Mouse (Mus musculus) brain, adult 2 months (tissue): Measurements from ENCODE around the gene Prokr1.
"Not testable (repeated sequence)": the region's sequence is repeated elsewhere in the genome, so short reads cannot be mapped to it uniquely, and the experiment has no call there.

ENCODE experiments used
- DNase-seq: peaks from one replicate; pipeline ENCODE4 v3.0.0; 2011; ENCODE audit warnings: low read depth, low spot score

Gene Prokr1

GRCm38 (mm10) chr6:87571863-87572262 is 18.7 kb downstream of the Prokr1 start:
- not testable (repeated sequence) for DNase-seq

GRCm38 (mm10) chr6:87567686-87568593 is 22.6 kb downstream of the Prokr1 start:
- peak; percentile 45 for DNase-seq

GRCm38 (mm10) chr6:87565166-87565565 is 25.4 kb downstream of the Prokr1 start:
- DNase-seq: peak; percentile 10

GRCm38 (mm10) chr6:87564356-87564755 is 26.2 kb downstream of the Prokr1 start:
- DNase-seq: no peak

- no peak for DNase-seq
Observed at GRCm38 (mm10) chr6:87553724-87554123, 36.8 kb downstream of the Prokr1 start.

- peak; percentile 50 for DNase-seq
Observed at GRCm38 (mm10) chr6:87552054-87552807, 38.3 kb downstream of the Prokr1 start.

- no peak for DNase-seq
Observed at GRCm38 (mm10) chr6:87547836-87548235, 42.7 kb downstream of the Prokr1 start.

- DNase-seq: no peak
Observed at GRCm38 (mm10) chr6:87547431-87547830, 43.1 kb downstream of the Prokr1 start.

GRCm38 (mm10) chr6:87545331-87546217 is 45.0 kb downstream of the Prokr1 start:
- DNase-seq: no peak

GRCm38 (mm10) chr6:87542027-87542426 is 48.5 kb downstream of the Prokr1 start:
- DNase-seq: peak; percentile 54

GRCm38 (mm10) chr6:87541171-87541571 is 49.4 kb downstream of the Prokr1 start:
- DNase-seq: peak; percentile 30

- no peak for DNase-seq
Observed at GRCm38 (mm10) chr6:87538376-87539270, 51.9 kb downstream of the Prokr1 start.

GRCm38 (mm10) chr6:87537678-87538077 is 52.9 kb downstream of the Prokr1 start:
- DNase-seq: no peak

GRCm38 (mm10) chr6:87536270-87536669 is 54.3 kb downstream of the Prokr1 start:
- no peak for DNase-seq

- DNase-seq: peak; percentile 82
Observed at GRCm38 (mm10) chr6:87535651-87536050, 54.9 kb downstream of the Prokr1 start.

GRCm38 (mm10) chr6:87534855-87535575 is 55.5 kb downstream of the Prokr1 start:
- DNase-seq: no peak

GRCm38 (mm10) chr6:87532953-87533710 is 57.4 kb downstream of the Prokr1 start, which contains the start of gene Arhgap25:
Gene Arhgap25 (minus strand): TSS chr6:87533259.
- peak; percentile 66 for DNase-seq

- DNase-seq: no peak
Observed at GRCm38 (mm10) chr6:87531456-87532015, 59.0 kb downstream of the Prokr1 start.

- no peak for DNase-seq
Observed at GRCm38 (mm10) chr6:87530386-87530785, 60.2 kb downstream of the Prokr1 start.
